Mouse (Mus musculus) limb, embryonic 10.5 days (tissue): ENCODE measurements at regions not wholly inside any gene's neighbourhood (a gene's known extent, or its start where the extent isn't known, plus 50 kb on each side); places are given as distances from the start of the nearest gene placed in this dataset.
"Not testable (repeated sequence)": the region's sequence is repeated elsewhere in the genome, so short reads cannot be mapped to it uniquely, and the experiment has no call there.

Experiments used
- DNase-seq: peaks from one replicate; pipeline ENCODE4 v3.0.0-alpha.2; 2017; ENCODE audit warnings: low spot score
- H3K27ac ChIP-seq: fragments of 300-500 bp; sonication (generic); 2 replicates; pipeline ENCODE4 v1.5.1; 2016; ENCODE audit warnings: mild to moderate bottlenecking
- H3K27me3 ChIP-seq: fragments of 300-500 bp; sonication (generic); 2 replicates; pipeline ENCODE4 v1.6.1; 2016; ENCODE audit warnings: low read depth, mild to moderate bottlenecking; ENCODE audit not compliant: poor library complexity, severe bottlenecking
- H3K36me3 ChIP-seq: fragments of 300-500 bp; sonication (generic); 2 replicates; pipeline ENCODE4 v1.6.1; 2016; ENCODE audit warnings: mild to moderate bottlenecking, moderate library complexity
- H3K4me1 ChIP-seq: fragments of 300-500 bp; sonication (generic); 2 replicates; pipeline ENCODE4 v1.6.1; 2016
- H3K4me3 ChIP-seq: fragments of 300-500 bp; sonication (generic); 2 replicates; pipeline ENCODE4 v1.5.1; 2016; ENCODE audit warnings: mild to moderate bottlenecking, moderate library complexity
- H3K9me3 ChIP-seq: fragments of 300-500 bp; sonication (generic); replicated peaks from 2 replicates; pipeline ENCODE4 v1.6.1; 2016; ENCODE audit warnings: mild to moderate bottlenecking
- WGBS: fragments of 180-500 bp; shearing (Covaris S2); methylation state at CpG from one replicate; pipeline ENCODE4 v1.1.7; 2016; 5-methylcytosine and 5-hydroxymethylcytosine counted together

- no peaks in the 10 kb centered on the region; the same call in 1 of the 2 replicates for H3K9me3 ChIP-seq
- H3K4me1 ChIP-seq, result peaks cover 22% of the 10 kb centered on the region
- peak overlapping the region; percentile 75; the same call in 1 of the 2 replicates for H3K27ac ChIP-seq
- DNase-seq, result no peak
- 17% methylated on average over 13 of the region's 13 CpGs for WGBS
- H3K4me3 ChIP-seq, result peak overlapping the region; percentile 43
- H3K36me3 ChIP-seq, result no peaks in the 10 kb centered on the region
- H3K27me3 ChIP-seq, result peaks cover 9% of the 10 kb centered on the region; the same call in 1 of the 2 replicates
Measured at GRCm38 (mm10) chr13:60479862-60480730, 121.7 kb upstream of the Dapk1 start.

GRCm38 (mm10) chr13:60480731-60481431 lies 120.9 kb upstream of the Dapk1 start:
- peak overlapping the region; percentile 39 for H3K4me3 ChIP-seq
- peak overlapping the region; percentile 75 for H3K27ac ChIP-seq
- peaks cover 9% of the 10 kb centered on the region; the same call in 1 of the 2 replicates for H3K27me3 ChIP-seq
- peak; percentile 56 for DNase-seq
- H3K4me1 ChIP-seq, result peaks cover 22% of the 10 kb centered on the region
- no peaks in the 10 kb centered on the region; the same call in 1 of the 2 replicates for H3K9me3 ChIP-seq
- no peaks in the 10 kb centered on the region for H3K36me3 ChIP-seq
- WGBS, result 14% methylated on average over 21 of the region's 21 CpGs

- H3K9me3 ChIP-seq, H3K36me3 ChIP-seq, DNase-seq, H3K4me3 ChIP-seq, H3K27me3 ChIP-seq: not testable (repeated sequence)
- peak overlapping the region; percentile 75; the same call in 1 of the 2 replicates for H3K27ac ChIP-seq
- H3K4me1 ChIP-seq, result peaks cover 22% of the 10 kb centered on the region
- WGBS, result 75% methylated on average over 11 of the region's 11 CpGs
Measured at GRCm38 (mm10) chr13:60481451-60481850, 120.3 kb upstream of the Dapk1 start.

GRCm38 (mm10) chr13:60481946-60482345 lies 119.8 kb upstream of the Dapk1 start:
- H3K4me3 ChIP-seq, result no peak overlapping the region
- no peak overlapping the region for H3K27ac ChIP-seq
- H3K9me3 ChIP-seq, result no peaks in the 10 kb centered on the region; the same call in 1 of the 2 replicates
- H3K36me3 ChIP-seq, result no peaks in the 10 kb centered on the region
- no peak for DNase-seq
- H3K4me1 ChIP-seq, result peaks cover 22% of the 10 kb centered on the region
- WGBS, result 93% methylated on average over 6 of the region's 6 CpGs
- H3K27me3 ChIP-seq, result peaks cover 9% of the 10 kb centered on the region; the same call in 1 of the 2 replicates

- H3K27me3 ChIP-seq, result no peaks in the 10 kb centered on the region
- H3K4me1 ChIP-seq, result peaks cover 11% of the 10 kb centered on the region
- no peak for DNase-seq
- H3K36me3 ChIP-seq, result no peaks in the 10 kb centered on the region
- no peak overlapping the region for H3K27ac ChIP-seq
- no peak overlapping the region for H3K4me3 ChIP-seq
- 87% methylated on average over 2 of the region's 2 CpGs for WGBS
- H3K9me3 ChIP-seq, result no peaks in the 10 kb centered on the region; the same call in 1 of the 2 replicates
Measured at GRCm38 (mm10) chr13:60486105-60486504, 115.6 kb upstream of the Dapk1 start.

- H3K27me3 ChIP-seq, result no peaks in the 10 kb centered on the region
- WGBS, result 92% methylated on average over 5 of the region's 5 CpGs
- no peaks in the 10 kb centered on the region; the same call in 1 of the 2 replicates for H3K9me3 ChIP-seq
- H3K27ac ChIP-seq, result no peak overlapping the region
- no peaks in the 10 kb centered on the region for H3K36me3 ChIP-seq
- no peak for DNase-seq
- peaks cover 10% of the 10 kb centered on the region; the same call in 1 of the 2 replicates for H3K4me1 ChIP-seq
- no peak overlapping the region for H3K4me3 ChIP-seq
Measured at GRCm38 (mm10) chr13:60486871-60487270, 114.9 kb upstream of the Dapk1 start.

DNA sequence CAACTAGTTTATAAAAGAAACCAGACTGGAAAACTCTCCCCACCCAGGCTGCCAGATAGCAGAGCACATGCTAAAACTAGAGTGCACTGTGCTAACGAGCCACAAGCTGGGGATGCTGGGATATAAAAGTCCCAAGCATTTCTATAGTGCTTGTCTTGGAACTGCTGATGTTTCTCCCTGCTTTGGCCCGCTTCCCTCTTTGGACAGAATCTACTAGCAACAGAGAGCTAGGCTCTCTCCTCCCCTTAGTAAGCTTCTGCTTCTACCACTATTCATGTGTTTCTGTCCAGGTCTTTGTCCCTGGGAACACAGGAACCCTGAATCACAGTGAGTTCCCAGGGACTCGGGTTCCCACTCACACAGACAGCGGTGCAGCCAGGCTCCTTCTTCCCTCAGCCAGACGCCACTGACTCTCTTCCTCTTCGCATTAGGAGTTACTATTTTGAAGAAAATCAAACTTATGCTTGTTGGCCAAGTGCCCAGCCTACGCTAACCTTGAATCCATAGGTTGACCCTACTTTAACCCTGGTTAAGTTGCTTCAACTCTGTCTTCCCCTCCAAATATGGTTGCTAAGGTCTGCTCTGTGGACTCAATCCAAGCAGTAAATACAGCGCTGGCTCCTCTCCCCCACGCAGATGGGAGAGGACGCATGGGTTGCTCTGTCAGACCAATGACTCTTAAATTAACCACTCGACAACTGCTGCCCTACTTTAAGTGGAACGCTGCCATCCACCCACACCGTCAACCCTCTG lies 113.4 kb upstream of the Dapk1 start:
- WGBS, result 84% methylated on average over 13 of the region's 13 CpGs
- Histone ChIP-seq H3K9me3 (no peaks in the 10 kb centered on the region; the same call in 1 of the 2 replicates), H3K27me3 (no peaks in the 10 kb centered on the region), H3K36me3 (no peaks in the 10 kb centered on the region), H3K27ac (no peak overlapping the region), H3K4me1 (peaks cover 10% of the 10 kb centered on the region; the same call in 1 of the 2 replicates), H3K4me3 (no peak overlapping the region)
- DNase-seq, result no peak

DNA sequence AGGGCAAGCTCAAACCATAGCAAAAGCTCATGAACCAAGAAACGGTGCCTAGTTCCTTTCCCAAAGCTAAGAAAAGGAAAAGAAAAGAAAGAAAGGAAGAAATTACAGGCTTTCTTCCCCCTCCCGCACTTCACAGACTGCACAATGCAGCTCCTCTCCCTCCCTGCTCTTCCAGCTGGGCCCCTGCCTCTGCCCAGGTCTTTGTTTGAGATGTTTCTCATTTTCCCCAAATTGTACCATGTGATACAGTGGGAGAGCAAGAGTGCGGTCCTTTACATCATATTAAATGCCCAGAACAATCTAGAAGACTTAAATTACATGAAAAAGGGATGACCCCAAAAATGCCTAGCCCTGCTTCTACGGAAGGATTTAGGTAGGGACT lies 112.9 kb upstream of the Dapk1 start:
- H3K9me3 ChIP-seq, result no peaks in the 10 kb centered on the region; the same call in 1 of the 2 replicates
- no peak for DNase-seq
- H3K4me1 ChIP-seq, result peaks cover 10% of the 10 kb centered on the region; the same call in 1 of the 2 replicates
- no peak overlapping the region for H3K4me3 ChIP-seq
- no peaks in the 10 kb centered on the region for H3K36me3 ChIP-seq
- H3K27ac ChIP-seq, result no peak overlapping the region
- no peaks in the 10 kb centered on the region for H3K27me3 ChIP-seq
- 84% methylated on average over 4 of the region's 4 CpGs for WGBS

DNA sequence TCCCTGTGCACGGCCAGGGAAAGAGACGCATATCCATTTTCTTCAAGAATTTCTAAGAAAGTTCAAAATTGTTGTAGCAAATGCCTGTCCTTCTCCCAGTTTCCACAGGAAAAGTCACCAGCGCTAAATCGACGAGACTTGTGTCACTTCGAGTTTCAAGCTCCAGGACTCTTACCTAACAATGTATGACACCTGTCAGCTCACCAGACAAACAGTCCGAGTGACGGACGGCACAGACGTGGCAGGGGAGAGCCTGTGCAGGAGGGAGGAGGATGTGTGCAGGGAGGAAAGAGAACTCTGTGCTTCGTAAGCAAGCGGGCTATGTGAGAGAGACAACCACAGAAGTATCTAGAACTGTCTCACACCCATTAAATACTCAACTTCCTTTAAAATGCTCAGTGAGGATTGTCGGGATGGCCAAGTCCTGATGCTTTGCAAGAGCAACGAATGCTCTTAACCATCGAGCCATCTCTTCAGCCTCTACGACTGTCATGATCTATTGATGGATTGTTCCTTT lies 109.7 kb upstream of the Dapk1 start:
- no peaks in the 10 kb centered on the region for H3K27me3 ChIP-seq
- DNase-seq, result no peak
- H3K36me3 ChIP-seq, result no peaks in the 10 kb centered on the region
- H3K4me1 ChIP-seq, result peaks cover 10% of the 10 kb centered on the region; the same call in 1 of the 2 replicates
- H3K27ac ChIP-seq, result no peak overlapping the region
- no peaks in the 10 kb centered on the region for H3K9me3 ChIP-seq
- no peak overlapping the region for H3K4me3 ChIP-seq
- 84% methylated on average over 16 of the region's 16 CpGs for WGBS

- Histone ChIP-seq H3K9me3 (no peaks in the 10 kb centered on the region), H3K4me1 (peaks cover 13% of the 10 kb centered on the region), H3K36me3 (no peaks in the 10 kb centered on the region), H3K4me3 (no peak overlapping the region), H3K27ac (no peak overlapping the region), H3K27me3 (no peaks in the 10 kb centered on the region)
- DNase-seq, result no peak
- WGBS, result 76% methylated on average over 5 of the region's 5 CpGs
Measured at GRCm38 (mm10) chr13:60493836-60494235, 107.9 kb upstream of the Dapk1 start.

GRCm38 (mm10) chr13:60497714-60498400 lies 103.9 kb upstream of the Dapk1 start:
- DNase-seq, result peak; percentile 56
- H3K27me3 ChIP-seq, result no peaks in the 10 kb centered on the region
- no peak overlapping the region for H3K4me3 ChIP-seq
- H3K27ac ChIP-seq, result peak overlapping the region; percentile 70
- H3K36me3 ChIP-seq, result no peaks in the 10 kb centered on the region
- H3K4me1 ChIP-seq, result peaks cover 11% of the 10 kb centered on the region
- WGBS, result 21% methylated on average over 18 of the region's 18 CpGs
- no peaks in the 10 kb centered on the region for H3K9me3 ChIP-seq

GRCm38 (mm10) chr13:60504196-60504595 lies 97.6 kb upstream of the Dapk1 start:
- H3K9me3 ChIP-seq, result no peaks in the 10 kb centered on the region
- H3K4me1 ChIP-seq, result peaks cover 13% of the 10 kb centered on the region
- no peak overlapping the region for H3K4me3 ChIP-seq
- no peaks in the 10 kb centered on the region for H3K36me3 ChIP-seq
- no peak for DNase-seq
- 86% methylated on average over 2 of the region's 2 CpGs for WGBS
- H3K27ac ChIP-seq, result no peak overlapping the region
- H3K27me3 ChIP-seq, result no peaks in the 10 kb centered on the region
